Mouse (Mus musculus): Measurements from ENCODE around the gene Cabp7. TPM values are rescaled to one million over a fixed set of nuclear protein-coding genes. Genes with fewer than 3 reads are reported as not detected.

Cabp7 gene
- polyA plus RNA-seq (2015; fragmentation: Nextera tagmentation; extraction: Ambion mirVana), result 0.05 and 0.11 TPM in 2 replicates

DNA sequence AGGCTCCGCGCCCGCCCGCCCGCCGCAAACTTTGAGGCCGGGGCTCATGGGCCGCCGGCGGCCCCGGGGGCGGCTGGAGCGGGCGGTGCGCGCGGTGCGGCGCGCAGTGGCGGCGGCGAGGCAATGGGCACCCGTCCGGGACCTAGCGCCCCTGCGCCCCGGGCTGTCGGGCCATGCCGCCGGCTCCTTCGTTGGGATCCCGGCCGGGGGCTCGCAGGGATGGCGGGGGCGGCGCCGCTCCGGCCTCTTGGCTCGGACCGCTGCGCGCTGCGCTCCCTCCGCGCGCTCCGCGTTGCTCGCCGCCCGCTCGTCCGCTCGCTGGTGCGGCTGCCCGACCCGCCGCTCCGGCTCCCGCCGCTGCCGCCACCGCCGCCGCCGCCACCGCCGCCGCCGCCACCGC lies at the start of gene Cabp7:
Gene Cabp7, minus strand, starts transcription at position 46 of the 400 bp plus-strand sequence.
- H3K9me3 ChIP-seq, result no peaks in the 10 kb centered on the region
- no peak for ATAC-seq (ENCODE audit: insufficient number of reproducible peaks, low FRiP score, low TSS enrichment, low read depth)
- H3K36me3 ChIP-seq, result no peaks in the 10 kb centered on the region
- no peak within 1 kb of the TSS for H3K9ac ChIP-seq
- peaks cover 95% of the 10 kb centered on the region for H3K27me3 ChIP-seq
- H3K4me2 ChIP-seq, result peak within 1 kb of the TSS; percentile 96
- WGBS, result 0% methylated on average over 19 of the region's 73 CpGs
- H3K4me3 ChIP-seq, result peak within 1 kb of the TSS; percentile 47
- no peak within 1 kb of the TSS for H3K27ac ChIP-seq
- peaks cover 19% of the 10 kb centered on the region for H3K4me1 ChIP-seq

DNA sequence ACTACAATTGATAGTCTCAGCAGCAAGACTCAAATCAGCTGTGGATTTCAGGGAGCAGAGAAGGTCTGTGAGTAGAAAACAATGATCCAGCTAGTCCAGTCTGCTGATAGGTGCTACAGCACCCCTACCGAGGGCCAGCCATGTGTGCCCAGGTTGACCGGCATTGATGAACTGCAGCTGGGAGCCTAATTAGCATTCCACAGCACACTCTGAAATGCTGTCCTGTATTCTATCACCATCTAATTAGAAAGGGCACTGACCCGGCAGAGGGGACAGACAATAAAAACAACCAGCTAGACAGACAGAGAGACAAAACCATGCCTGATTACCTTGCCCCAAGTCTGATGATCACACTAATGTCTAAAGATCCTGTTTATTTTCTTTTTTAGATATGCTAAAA lies 46.4 kb upstream of the Cabp7 start:
- Histone ChIP-seq H3K4me1 (no peaks in the 10 kb centered on the region), H3K27ac (no peak overlapping the region), H3K36me3 (peaks cover 52% of the 10 kb centered on the region), H3K4me2 (no peak overlapping the region), H3K4me3 (no peak overlapping the region), H3K9me3 (no peaks in the 10 kb centered on the region), H3K9ac (no peak overlapping the region), H3K27me3 (no peaks in the 10 kb centered on the region)
- no peak for ATAC-seq (ENCODE audit: insufficient number of reproducible peaks, low FRiP score, low TSS enrichment, low read depth)
- WGBS, result 8% methylated on average over 3 of the region's 3 CpGs

DNA sequence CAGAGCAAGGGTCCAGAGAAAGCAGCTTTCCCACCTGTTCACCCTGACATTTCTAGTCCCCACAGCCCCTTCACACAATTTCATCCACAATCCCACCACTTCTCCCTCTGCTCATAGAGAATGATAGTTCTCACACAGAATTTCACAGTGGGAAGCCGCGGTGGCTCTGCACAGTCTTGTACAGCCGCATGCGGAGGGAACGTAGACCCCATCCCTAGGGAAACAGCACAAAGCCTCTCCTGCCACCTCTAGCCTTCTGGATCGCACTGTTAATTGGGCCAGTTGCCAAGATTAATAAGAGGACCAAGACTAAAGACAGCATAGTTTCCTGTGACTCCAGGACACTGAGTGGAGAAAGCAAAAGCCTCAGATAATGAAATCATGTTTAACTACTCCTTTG lies 45.0 kb upstream of the Cabp7 start:
- H3K4me2 ChIP-seq, result no peak overlapping the region
- 55% methylated on average over 6 of the region's 6 CpGs for WGBS
- H3K4me3 ChIP-seq, result no peak overlapping the region
- H3K9me3 ChIP-seq, result no peaks in the 10 kb centered on the region
- H3K36me3 ChIP-seq, result peaks cover 57% of the 10 kb centered on the region
- H3K27ac ChIP-seq, result no peak overlapping the region
- no peaks in the 10 kb centered on the region for H3K4me1 ChIP-seq
- H3K27me3 ChIP-seq, result no peaks in the 10 kb centered on the region
- ATAC-seq (ENCODE audit: insufficient number of reproducible peaks, low FRiP score, low TSS enrichment, low read depth), result no peak
- H3K9ac ChIP-seq, result no peak overlapping the region

- Histone ChIP-seq H3K9me3 (no peaks in the 10 kb centered on the region), H3K4me1 (no peaks in the 10 kb centered on the region), H3K4me3 (no peak overlapping the region), H3K36me3 (peaks cover 73% of the 10 kb centered on the region), H3K9ac (no peak overlapping the region), H3K27ac (no peak overlapping the region), H3K4me2 (no peak overlapping the region), H3K27me3 (no peaks in the 10 kb centered on the region)
- no peak for ATAC-seq (ENCODE audit: insufficient number of reproducible peaks, low FRiP score, low TSS enrichment, low read depth)
- WGBS, result 86% methylated on average over 5 of the region's 5 CpGs
Observed at GRCm38 (mm10) chr11:4789691-4790090, 43.1 kb upstream of the Cabp7 start.

- H3K9ac ChIP-seq, result no peak overlapping the region
- H3K4me1 ChIP-seq, result no peaks in the 10 kb centered on the region
- no peak overlapping the region for H3K4me3 ChIP-seq
- H3K9me3 ChIP-seq, result no peaks in the 10 kb centered on the region
- no peak overlapping the region for H3K4me2 ChIP-seq
- peaks cover 92% of the 10 kb centered on the region for H3K36me3 ChIP-seq
- 62% methylated on average over 5 of the region's 5 CpGs for WGBS
- no peaks in the 10 kb centered on the region for H3K27me3 ChIP-seq
- ATAC-seq (ENCODE audit: insufficient number of reproducible peaks, low FRiP score, low TSS enrichment, low read depth), result no peak
- H3K27ac ChIP-seq, result no peak overlapping the region
Observed at GRCm38 (mm10) chr11:4784629-4785142, 38.1 kb upstream of the Cabp7 start.

- Histone ChIP-seq H3K4me3 (no peak overlapping the region), H3K4me1 (no peaks in the 10 kb centered on the region), H3K27ac (no peak overlapping the region), H3K27me3 (no peaks in the 10 kb centered on the region), H3K4me2 (no peak overlapping the region), H3K36me3 (peaks cover 92% of the 10 kb centered on the region), H3K9me3 (no peaks in the 10 kb centered on the region), H3K9ac (no peak overlapping the region)
- ATAC-seq (ENCODE audit: insufficient number of reproducible peaks, low FRiP score, low TSS enrichment, low read depth), result no peak
- 78% methylated on average over 3 of the region's 3 CpGs for WGBS
Observed at GRCm38 (mm10) chr11:4783116-4783515, 36.5 kb upstream of the Cabp7 start.

DNA sequence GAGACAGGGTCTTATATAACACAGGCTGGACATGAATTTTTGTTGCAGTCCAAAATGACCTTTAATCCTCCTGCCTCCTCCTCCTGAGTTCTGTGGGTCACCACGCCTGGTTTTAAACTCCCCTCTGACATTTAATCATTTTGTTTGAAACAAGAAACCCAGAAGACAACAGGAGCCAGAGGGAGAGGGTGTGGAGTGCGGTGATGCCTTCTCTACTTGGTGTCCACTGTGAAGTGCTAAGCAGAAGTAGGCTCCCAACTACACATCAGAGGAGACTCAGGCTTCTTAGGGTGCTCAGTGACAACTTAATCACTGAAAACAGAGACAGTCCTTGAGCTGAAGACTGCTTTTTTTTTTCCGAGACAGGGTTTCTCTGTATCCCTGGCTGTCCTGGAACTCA lies 34.3 kb upstream of the Cabp7 start:
- no peak overlapping the region for H3K27ac ChIP-seq
- no peak overlapping the region for H3K4me2 ChIP-seq
- ATAC-seq (ENCODE audit: insufficient number of reproducible peaks, low FRiP score, low TSS enrichment, low read depth), result no peak
- H3K36me3 ChIP-seq, result peaks cover 90% of the 10 kb centered on the region
- no peaks in the 10 kb centered on the region for H3K9me3 ChIP-seq
- 72% methylated on average over 3 of the region's 3 CpGs for WGBS
- no peaks in the 10 kb centered on the region for H3K4me1 ChIP-seq
- H3K4me3 ChIP-seq, result no peak overlapping the region
- no peak overlapping the region for H3K9ac ChIP-seq
- H3K27me3 ChIP-seq, result no peaks in the 10 kb centered on the region

- H3K9ac ChIP-seq, result no peak overlapping the region
- H3K4me2 ChIP-seq, result no peak overlapping the region
- H3K27me3 ChIP-seq, result no peaks in the 10 kb centered on the region
- H3K4me3 ChIP-seq, result no peak overlapping the region
- no peak overlapping the region for H3K27ac ChIP-seq
- ATAC-seq (ENCODE audit: insufficient number of reproducible peaks, low FRiP score, low TSS enrichment, low read depth), result no peak
- H3K36me3 ChIP-seq, result peaks cover 53% of the 10 kb centered on the region
- H3K9me3 ChIP-seq, result no peaks in the 10 kb centered on the region
- 24% methylated on average over 3 of the region's 3 CpGs for WGBS
- H3K4me1 ChIP-seq, result no peaks in the 10 kb centered on the region
Observed at GRCm38 (mm10) chr11:4772925-4773324, 26.3 kb upstream of the Cabp7 start.

GRCm38 (mm10) chr11:4771756-4772155 lies 25.2 kb upstream of the Cabp7 start:
- H3K9ac ChIP-seq, result no peak overlapping the region
- peaks cover 53% of the 10 kb centered on the region for H3K36me3 ChIP-seq
- no peaks in the 10 kb centered on the region for H3K4me1 ChIP-seq
- no peaks in the 10 kb centered on the region for H3K27me3 ChIP-seq
- 82% methylated on average over 7 of the region's 7 CpGs for WGBS
- no peaks in the 10 kb centered on the region for H3K9me3 ChIP-seq
- no peak overlapping the region for H3K4me2 ChIP-seq
- H3K27ac ChIP-seq, result no peak overlapping the region
- no peak for ATAC-seq (ENCODE audit: insufficient number of reproducible peaks, low FRiP score, low TSS enrichment, low read depth)
- H3K4me3 ChIP-seq, result no peak overlapping the region

GRCm38 (mm10) chr11:4769881-4770280 lies 23.3 kb upstream of the Cabp7 start:
- Histone ChIP-seq H3K27ac (no peak overlapping the region), H3K9me3 (no peaks in the 10 kb centered on the region), H3K4me3 (no peak overlapping the region), H3K4me1 (no peaks in the 10 kb centered on the region), H3K36me3 (peaks cover 47% of the 10 kb centered on the region), H3K4me2 (no peak overlapping the region), H3K9ac (no peak overlapping the region), H3K27me3 (no peaks in the 10 kb centered on the region)
- 95% methylated on average over 6 of the region's 6 CpGs for WGBS
- no peak for ATAC-seq (ENCODE audit: insufficient number of reproducible peaks, low FRiP score, low TSS enrichment, low read depth)

DNA sequence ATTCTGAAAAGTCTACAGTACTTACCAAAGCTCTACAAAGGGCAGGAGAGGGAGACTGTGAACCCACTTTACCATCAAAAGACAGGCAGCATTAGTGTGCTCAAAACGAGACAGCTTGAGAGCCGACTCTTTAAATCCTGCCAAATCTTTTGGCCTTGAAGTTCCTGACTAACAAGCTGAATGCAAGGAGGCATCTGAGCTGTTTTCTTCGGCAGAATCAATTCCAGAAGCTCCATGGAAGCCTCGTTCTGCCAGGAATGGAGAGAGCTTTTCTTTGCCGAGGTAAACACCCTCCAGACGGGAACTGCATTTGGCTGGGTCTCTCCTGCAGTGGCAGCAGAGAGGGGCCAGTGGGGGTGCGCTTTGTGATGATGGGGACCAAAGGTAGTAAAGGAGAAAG lies 22.7 kb upstream of the Cabp7 start:
- Histone ChIP-seq H3K4me2 (no peak overlapping the region), H3K27me3 (no peaks in the 10 kb centered on the region), H3K4me3 (no peak overlapping the region), H3K9me3 (no peaks in the 10 kb centered on the region), H3K27ac (no peak overlapping the region), H3K36me3 (peaks cover 47% of the 10 kb centered on the region), H3K9ac (no peak overlapping the region), H3K4me1 (no peaks in the 10 kb centered on the region)
- ATAC-seq (ENCODE audit: insufficient number of reproducible peaks, low FRiP score, low TSS enrichment, low read depth), result no peak
- 66% methylated on average over 7 of the region's 7 CpGs for WGBS

DNA sequence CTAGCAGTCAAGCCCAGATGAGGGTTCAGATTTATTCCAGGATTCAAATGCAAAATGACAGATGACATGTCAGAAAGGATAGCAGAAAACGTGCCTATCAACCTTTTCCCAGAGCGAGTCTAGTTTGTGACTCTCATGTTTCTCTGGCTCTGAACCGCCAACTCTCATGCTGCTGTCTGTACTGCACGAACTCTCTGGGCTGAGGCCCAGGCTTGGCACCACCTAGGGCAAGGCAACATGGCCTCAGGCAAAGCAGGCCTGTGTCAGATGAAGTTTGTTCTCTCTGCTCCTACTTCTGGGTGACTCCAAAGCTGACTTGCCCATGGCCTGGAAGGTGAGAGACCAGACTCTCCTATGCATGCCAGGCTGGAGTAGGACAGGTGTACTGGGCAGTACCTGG lies 21.8 kb upstream of the Cabp7 start:
- Histone ChIP-seq H3K27ac (no peak overlapping the region), H3K9ac (no peak overlapping the region), H3K4me1 (no peaks in the 10 kb centered on the region), H3K27me3 (peaks cover 4% of the 10 kb centered on the region), H3K4me2 (no peak overlapping the region), H3K4me3 (no peak overlapping the region), H3K9me3 (no peaks in the 10 kb centered on the region), H3K36me3 (peaks cover 47% of the 10 kb centered on the region)
- no peak for ATAC-seq (ENCODE audit: insufficient number of reproducible peaks, low FRiP score, low TSS enrichment, low read depth)
- WGBS, result 79% methylated on average over 4 of the region's 4 CpGs

- Histone ChIP-seq H3K27ac (no peak overlapping the region), H3K27me3 (peaks cover 36% of the 10 kb centered on the region), H3K4me3 (no peak overlapping the region), H3K9ac (no peak overlapping the region), H3K9me3 (no peaks in the 10 kb centered on the region), H3K4me1 (0 out of 2 replicates have a peak, but pooled peaks cover 4% of the 10 kb centered on the region), H3K36me3 (peaks cover 28% of the 10 kb centered on the region), H3K4me2 (no peak overlapping the region)
- WGBS, result 53% methylated on average over 5 of the region's 5 CpGs
- ATAC-seq (ENCODE audit: insufficient number of reproducible peaks, low FRiP score, low TSS enrichment, low read depth), result no peak
Observed at GRCm38 (mm10) chr11:4764476-4764875, 17.9 kb upstream of the Cabp7 start.

Measured in limb, embryonic 15.5 days (tissue).